Mouse (Mus musculus) liver, embryonic 14.5 days (tissue): ENCODE measurements at regions not wholly inside any gene's neighbourhood (a gene's known extent, or its start where the extent isn't known, plus 50 kb on each side); places are given as distances from the start of the nearest gene placed in this dataset.

Source experiments
- ATAC-seq: fragments of 200-750 bp; cut with Nextera tagmentation; 2 replicates; pipeline ENCODE4 v1.8.0; 2017; ENCODE audit warnings: moderate number of reproducible peaks, mild to moderate bottlenecking, moderate library complexity; ENCODE audit not compliant: insufficient read depth
- DNase-seq, 3 experiments: peaks; one replicate each; pipeline ENCODE4 v3.0.0-alpha.2; 2012 to 2013; ENCODE audit warnings: low read depth in 3 of 3, low spot score in 3 of 3
- H3K27ac ChIP-seq: fragments of 300-500 bp; sonication (generic); 2 replicates; pipeline ENCODE4 v1.5.1; 2014; ENCODE audit warnings: moderate library complexity, mild to moderate bottlenecking, control low read depth, inconsistent platforms
- H3K27me3 ChIP-seq: fragments of 300-500 bp; sonication (generic); 2 replicates; pipeline ENCODE4 v1.6.1; 2014; ENCODE audit warnings: mild to moderate bottlenecking, low read length, moderate library complexity; ENCODE audit not compliant: control insufficient read depth, insufficient read depth
- H3K36me3 ChIP-seq: fragments of 300-500 bp; sonication (generic); replicated peaks from 2 replicates; pipeline ENCODE4 v1.6.1; 2014; ENCODE audit warnings: low read depth; ENCODE audit not compliant: control insufficient read depth, insufficient read depth
- H3K4me1 ChIP-seq, 2 experiments: fragments of 200-500 bp in 1 of 2; fragments of 300-500 bp in 1 of 2; sonication (generic) in 1 of 2; replicated peaks; 2 replicates each; pipeline ENCODE4 v1.6.1; 2012 to 2014; ENCODE audit warnings: antibody characterized with exemption in 1 of 2, inconsistent platforms in 1 of 2, low read length in 1 of 2; ENCODE audit not compliant: control insufficient read depth in 2 of 2, insufficient read depth in 2 of 2
- H3K4me2 ChIP-seq: fragments of 300-500 bp; sonication (generic); 2 replicates; pipeline ENCODE4 v1.6.1; 2014; ENCODE audit warnings: low read depth, mild to moderate bottlenecking, control low read depth, moderate library complexity
- H3K4me3 ChIP-seq, 2 experiments: fragments of 200-500 bp in 1 of 2; fragments of 300-500 bp in 1 of 2; sonication (generic) in 1 of 2; 2 replicates each; pipeline ENCODE4 v1.5.1; 2012 to 2014; ENCODE audit warnings: low read depth in 2 of 2, low read length in 2 of 2, mild to moderate bottlenecking in 2 of 2, control low read depth in 1 of 2, inconsistent platforms in 1 of 2, moderate library complexity in 1 of 2; ENCODE audit not compliant: insufficient read depth in 1 of 2
- H3K9ac ChIP-seq: fragments of 300-500 bp; sonication (generic); replicated peaks from 2 replicates; pipeline ENCODE4 v1.6.1; 2014; ENCODE audit warnings: mild to moderate bottlenecking, control low read depth, moderate library complexity
- H3K9me3 ChIP-seq: fragments of 300-500 bp; sonication (generic); 2 replicates; pipeline ENCODE4 v1.6.1; 2016; ENCODE audit warnings: low read length, mixed read lengths; ENCODE audit not compliant: control insufficient read depth
- CTCF ChIP-seq: IDR thresholded peaks from 2 replicates; pipeline ENCODE4 v1.5.1; 2016; ENCODE audit warnings: antibody characterized with exemption, low read depth, control low read depth
- EP300 ChIP-seq: IDR thresholded peaks from 2 replicates; pipeline ENCODE4 v1.6.1; 2016; ENCODE audit warnings: antibody characterized with exemption, low read depth
- WGBS: fragments of 180-500 bp; shearing (Covaris S2); extraction: QIAGEN DNeasy Blood & Tissue Kit; methylation state at CpG from one replicate; pipeline ENCODE4 v1.1.7; 2014; ENCODE audit not compliant: insufficient replicate concordance; 5-methylcytosine and 5-hydroxymethylcytosine counted together

DNA sequence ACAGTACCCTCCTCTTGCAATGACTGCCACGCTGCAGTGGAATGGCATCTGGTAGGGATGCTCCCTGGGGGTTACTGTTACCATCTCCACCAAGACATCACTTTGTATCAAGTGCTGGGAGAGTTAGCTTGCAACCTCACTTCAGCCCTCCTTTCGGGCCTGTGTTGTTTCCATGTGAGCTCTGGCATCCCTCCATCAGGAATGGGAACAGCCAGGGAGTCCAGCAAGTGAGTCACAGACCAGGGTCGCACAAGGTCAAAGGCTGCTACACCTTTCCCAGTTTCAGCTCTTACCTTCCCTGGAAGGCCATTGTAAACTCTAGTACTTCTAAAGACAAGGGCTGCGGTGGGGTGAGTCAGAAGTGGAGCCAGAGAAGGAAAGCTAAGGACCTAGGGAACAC, 302.3 kb upstream of the Klf3 start:
- no peak overlapping the region for H3K4me3 ChIP-seq
- peaks cover 24 to 43% of the 10 kb centered on the region in 2 experiments for H3K4me1 ChIP-seq
- DNase-seq (no peak), ATAC-seq (no peak)
- H3K9me3 ChIP-seq, result no peaks in the 10 kb centered on the region
- peak overlapping the region; percentile 35 for H3K4me2 ChIP-seq
- 76% methylated on average over 4 of the region's 4 CpGs for WGBS
- TF ChIP-seq CTCF (no peak), EP300 (no peak)
- no peak overlapping the region for H3K27ac ChIP-seq
- H3K36me3 ChIP-seq, result no peaks in the 10 kb centered on the region
- peak overlapping the region; percentile 15; the same call in 1 of the 2 replicates for H3K9ac ChIP-seq
- H3K27me3 ChIP-seq, result no peaks in the 10 kb centered on the region

DNA sequence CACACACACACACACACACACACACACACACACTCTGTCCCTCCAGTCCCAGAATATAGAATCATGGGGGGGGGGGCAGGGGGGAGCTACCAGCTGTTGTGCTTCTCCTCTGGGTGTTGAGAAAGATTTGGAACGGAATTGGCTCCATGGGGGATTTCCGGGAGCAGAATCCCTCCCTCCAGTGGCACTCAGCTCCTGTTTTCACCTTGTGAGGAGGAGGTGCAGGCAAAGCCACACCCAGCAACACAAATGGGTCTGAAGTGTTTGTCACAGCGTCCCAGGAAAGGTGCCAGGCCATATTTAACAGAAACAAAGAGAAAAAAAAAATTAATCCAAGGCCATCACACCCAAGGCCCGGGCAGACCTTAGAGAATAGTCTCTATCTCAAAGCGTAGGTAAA, 301.4 kb upstream of the Klf3 start:
- TF ChIP-seq CTCF, result no peak
- no peak for TF ChIP-seq EP300
- Histone ChIP-seq H3K9me3 (no peaks in the 10 kb centered on the region), H3K4me3 (no peak overlapping the region), H3K4me1 (peaks cover 29 to 50% of the 10 kb centered on the region in 2 experiments), H3K27me3 (no peaks in the 10 kb centered on the region), H3K27ac (no peak overlapping the region), H3K9ac (no peak overlapping the region), H3K36me3 (no peaks in the 10 kb centered on the region), H3K4me2 (no peak overlapping the region)
- no peak for DNase-seq
- ATAC-seq, result no peak
- 68% methylated on average over 5 of the region's 5 CpGs for WGBS

DNA sequence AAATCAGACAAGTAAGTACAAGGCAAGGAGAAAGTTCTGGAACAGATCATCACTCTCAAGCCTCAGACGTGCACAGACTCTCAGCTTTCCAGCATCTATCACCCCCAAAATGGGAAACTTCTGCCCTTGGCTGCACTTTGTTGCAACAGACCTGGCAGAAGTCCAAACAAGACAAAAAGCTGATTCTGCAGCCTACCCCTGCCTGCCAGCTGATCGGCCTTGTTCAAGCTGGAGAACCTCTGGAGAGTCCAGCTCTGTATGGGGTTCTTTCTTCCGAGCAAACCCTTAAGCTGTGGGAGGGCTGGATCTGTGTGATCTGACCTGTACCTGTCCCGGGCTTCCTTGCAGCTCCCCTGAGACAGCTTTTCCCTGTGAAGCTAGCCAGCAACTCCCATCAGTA, 299.7 kb upstream of the Klf3 start:
- no peaks in the 10 kb centered on the region for H3K27me3 ChIP-seq
- H3K9me3 ChIP-seq, result no peaks in the 10 kb centered on the region
- WGBS, result 67% methylated on average over 4 of the region's 4 CpGs
- H3K9ac ChIP-seq, result no peak overlapping the region
- no peak overlapping the region for H3K27ac ChIP-seq
- peak in 1 of 3 experiments; percentile 35 for DNase-seq
- TF ChIP-seq EP300 (no peak), CTCF (no peak)
- H3K4me3 ChIP-seq, result no peak overlapping the region
- no peak for ATAC-seq
- H3K36me3 ChIP-seq, result no peaks in the 10 kb centered on the region
- H3K4me2 ChIP-seq, result no peak overlapping the region
- H3K4me1 ChIP-seq, result peaks cover 29 to 51% of the 10 kb centered on the region in 2 experiments

DNA sequence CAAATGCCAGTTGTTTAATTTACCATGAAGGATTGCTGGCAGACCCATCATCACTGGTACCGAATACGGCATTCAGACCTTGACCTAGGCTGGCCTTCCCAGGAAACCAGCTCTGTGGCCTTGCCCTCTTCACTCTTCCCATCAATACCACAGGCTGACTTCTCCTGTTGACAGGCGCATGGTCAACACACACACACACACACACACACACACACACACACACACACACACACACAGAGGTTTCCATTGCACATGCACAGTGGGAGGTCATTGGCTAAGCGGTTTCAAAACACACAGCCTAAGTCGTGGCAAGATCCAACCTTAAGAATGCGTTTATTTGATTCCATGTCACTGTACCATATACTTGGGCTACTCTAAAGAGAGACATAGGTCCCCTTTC, 298.7 kb upstream of the Klf3 start:
- H3K27me3 ChIP-seq, result no peaks in the 10 kb centered on the region
- DNase-seq, result no peak
- no peak for ATAC-seq
- H3K4me1 ChIP-seq, result peaks cover 32 to 55% of the 10 kb centered on the region in 2 experiments
- H3K27ac ChIP-seq, result peak overlapping the region; percentile 89
- 74% methylated on average over 6 of the region's 6 CpGs for WGBS
- H3K9me3 ChIP-seq, result no peaks in the 10 kb centered on the region
- peak overlapping the region; percentile 10 for H3K9ac ChIP-seq
- H3K4me3 ChIP-seq, result no peak overlapping the region
- TF ChIP-seq EP300 (no peak), CTCF (no peak)
- no peaks in the 10 kb centered on the region for H3K36me3 ChIP-seq
- peak overlapping the region; percentile 82; the same call in 1 of the 2 replicates for H3K4me2 ChIP-seq

DNA sequence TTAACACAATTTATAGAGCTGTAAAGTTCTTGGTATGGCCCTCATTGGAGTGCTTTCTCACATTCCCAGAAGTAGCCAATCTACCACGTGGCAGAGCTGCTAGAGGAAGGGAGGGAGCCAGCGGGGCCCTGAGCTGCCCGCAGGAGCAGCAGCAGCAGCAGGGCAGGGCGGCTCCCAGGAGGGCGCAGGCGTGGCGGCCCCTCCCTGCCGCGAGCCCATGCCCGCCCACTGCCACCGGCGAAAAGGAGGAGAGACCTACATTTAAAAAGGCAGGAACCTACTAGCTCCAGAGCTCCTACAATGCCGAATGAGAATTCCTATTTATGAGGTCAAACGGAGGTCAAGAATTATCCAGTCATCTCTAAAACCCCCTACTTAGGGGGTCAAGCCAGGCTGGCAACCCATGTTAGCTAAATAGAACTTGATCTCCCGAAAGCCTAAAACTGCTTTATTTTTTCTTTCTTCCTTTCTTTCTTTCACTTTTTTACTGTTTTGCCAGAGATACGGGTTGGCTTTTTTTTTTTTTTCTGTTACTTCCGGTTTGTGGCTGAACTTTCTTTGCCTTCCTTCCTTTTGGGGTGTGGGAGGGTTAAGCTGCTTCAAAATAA, 297.9 kb upstream of the Klf3 start:
- Histone ChIP-seq H3K27ac (peak overlapping the region; percentile 89), H3K4me1 (peaks cover 32 to 54% of the 10 kb centered on the region in 2 experiments)

More for the DNA sequence above, 297.9 kb upstream of the Klf3 start:
- DNase-seq, result peak; percentile 70 to 80 (median 71)
- Histone ChIP-seq H3K27me3 (no peaks in the 10 kb centered on the region), H3K4me2 (peak overlapping the region; percentile 82), H3K9ac (peak overlapping the region; percentile 71), H3K36me3 (no peaks in the 10 kb centered on the region), H3K9me3 (no peaks in the 10 kb centered on the region), H3K4me3 (peak overlapping the region; percentile 53 to 56)
- under 1% methylated on average over 17 of the region's 17 CpGs for WGBS
- no peak for TF ChIP-seq CTCF
- 0 out of 2 replicates have a peak, but pooled peaks have one; percentile 33 for TF ChIP-seq EP300
- peak; percentile 92 for ATAC-seq
